Mouse (Mus musculus) heart, embryonic 15.5 days (tissue): Measurements from ENCODE around the gene Ifnab. TPM values are rescaled to one million over a fixed set of nuclear protein-coding genes. Genes with fewer than 3 reads are reported as not detected.

Experiments used
- ATAC-seq: fragments of 200-750 bp; cut with Nextera tagmentation; replicated peaks from 2 replicates; pipeline ENCODE4 v1.8.0; 2017; ENCODE audit warnings: low read depth, moderate TSS enrichment; ENCODE audit not compliant: insufficient number of reproducible peaks, insufficient read depth, low FRiP score
- H3K27ac ChIP-seq: fragments of 300-500 bp; sonication (generic); 2 replicates; pipeline ENCODE4 v1.5.1; 2015; ENCODE audit warnings: mild to moderate bottlenecking, inconsistent platforms
- H3K27me3 ChIP-seq: fragments of 300-500 bp; sonication (generic); 2 replicates; pipeline ENCODE4 v1.6.1; 2015; ENCODE audit warnings: inconsistent platforms
- H3K36me3 ChIP-seq: fragments of 300-500 bp; sonication (generic); 2 replicates; pipeline ENCODE4 v1.6.1; 2015; ENCODE audit warnings: mild to moderate bottlenecking, inconsistent platforms
- H3K4me1 ChIP-seq: fragments of 300-500 bp; sonication (generic); replicated peaks from 2 replicates; pipeline ENCODE4 v1.6.1; 2015; ENCODE audit warnings: inconsistent platforms
- H3K4me2 ChIP-seq: fragments of 300-500 bp; sonication (generic); 2 replicates; pipeline ENCODE4 v1.6.1; 2015; ENCODE audit warnings: inconsistent platforms, mild to moderate bottlenecking, moderate library complexity
- H3K4me3 ChIP-seq: fragments of 300-500 bp; sonication (generic); 2 replicates; pipeline ENCODE4 v1.5.1; 2015; ENCODE audit warnings: mild to moderate bottlenecking, inconsistent platforms
- H3K9ac ChIP-seq: fragments of 300-500 bp; sonication (generic); 2 replicates; pipeline ENCODE4 v1.6.1; 2015; ENCODE audit warnings: mild to moderate bottlenecking, inconsistent platforms
- H3K9me3 ChIP-seq: fragments of 300-500 bp; sonication (generic); replicated peaks from 2 replicates; pipeline ENCODE4 v1.6.1; 2016; ENCODE audit warnings: inconsistent platforms
- WGBS: fragments of 180-500 bp; shearing (Covaris S2); methylation state at CpG from one replicate; pipeline ENCODE4 v1.1.7; 2015; ENCODE audit warnings: mixed read lengths; 5-methylcytosine and 5-hydroxymethylcytosine counted together
- polyA plus RNA-seq: library from polyadenylated mRNA; unstranded; fragments of >200 nt; fragmentation: Nextera tagmentation; extraction: Ambion mirVana; gene quantifications from 2 replicates; pipeline ENCODE4 v1.2.1, GENCODE M21; 2015

Ifnab gene
- polyA plus RNA-seq, 1 experiment from 2014 or later, result not detected

DNA sequence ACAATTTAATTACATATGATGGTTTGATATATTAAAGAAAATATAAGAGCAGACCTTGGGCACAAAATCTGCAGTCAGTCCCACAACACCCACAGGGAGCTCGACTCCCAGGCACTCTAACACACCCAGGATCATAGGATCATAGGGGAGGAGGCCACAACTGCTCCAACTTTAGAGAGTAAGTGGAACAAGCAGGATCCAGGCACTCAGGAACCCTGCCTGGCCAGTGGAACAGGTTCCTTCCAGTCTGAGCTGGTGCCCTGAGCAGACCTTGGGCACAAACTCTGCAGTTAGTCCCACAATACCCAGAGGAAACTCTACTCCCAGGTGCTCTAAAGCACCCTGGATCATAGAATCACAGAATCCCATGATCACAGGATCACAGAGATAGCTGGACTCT, 35.7 kb downstream of the Ifnab start:
- Histone ChIP-seq H3K4me1 (no peaks in the 10 kb centered on the region), H3K27me3 (no peaks in the 10 kb centered on the region), H3K9me3 (no peaks in the 10 kb centered on the region), H3K4me2 (no peak overlapping the region), H3K27ac (no peak overlapping the region), H3K36me3 (no peaks in the 10 kb centered on the region), H3K4me3 (no peak overlapping the region), H3K9ac (no peak overlapping the region)
- ATAC-seq, result no peak
- 44% methylated on average over 1 of the region's 1 CpGs for WGBS

DNA sequence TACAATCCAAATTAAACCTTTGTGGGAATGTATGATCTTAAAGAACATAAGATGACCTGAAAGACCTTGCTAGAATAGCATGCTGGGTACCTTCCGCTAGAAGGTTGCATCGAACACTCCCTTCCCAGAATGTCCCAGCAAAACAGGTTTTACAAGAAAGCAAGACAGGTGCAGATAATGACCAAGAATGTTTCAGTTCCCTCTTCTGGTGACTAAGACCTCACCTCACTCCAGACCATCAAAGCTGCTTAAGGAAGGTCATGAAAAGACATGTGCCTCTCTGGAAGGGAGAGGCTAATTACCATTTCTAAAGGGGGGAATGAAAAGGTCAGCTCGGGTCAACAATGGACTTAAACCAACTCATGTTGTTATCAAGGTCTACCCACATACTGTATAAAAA, 37.5 kb downstream of the Ifnab start:
- WGBS, result 75% methylated on average over 3 of the region's 3 CpGs
- H3K4me2 ChIP-seq, result no peak overlapping the region
- H3K9me3 ChIP-seq, result no peaks in the 10 kb centered on the region
- ATAC-seq, result no peak
- no peaks in the 10 kb centered on the region for H3K4me1 ChIP-seq
- no peaks in the 10 kb centered on the region for H3K27me3 ChIP-seq
- no peak overlapping the region for H3K27ac ChIP-seq
- no peak overlapping the region for H3K4me3 ChIP-seq
- H3K36me3 ChIP-seq, result no peaks in the 10 kb centered on the region
- H3K9ac ChIP-seq, result no peak overlapping the region

DNA sequence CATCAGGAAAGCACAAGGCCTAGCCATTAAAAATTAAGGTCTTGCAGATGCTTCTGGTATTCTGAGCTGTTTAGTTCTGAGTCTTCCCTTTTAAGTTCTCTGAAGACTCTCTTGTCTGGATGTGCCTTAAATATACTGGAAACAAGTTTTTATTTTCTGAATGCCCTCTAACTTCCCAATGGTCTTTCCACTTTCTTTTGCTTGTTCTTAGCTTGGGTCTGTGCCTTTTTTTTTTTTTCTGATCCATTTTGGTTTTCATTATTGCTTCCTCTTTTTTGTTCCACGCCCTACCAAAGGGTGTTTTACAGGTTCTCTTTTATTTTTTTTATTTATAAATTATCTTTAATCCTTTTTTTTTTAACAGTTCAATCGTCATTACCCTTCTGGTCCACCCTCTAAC, 46.8 kb downstream of the Ifnab start, which contains the start of gene Ifna13:
Ifna13 (minus strand) TSS at position 101 of the 400 bp plus-strand sequence.
- no peak within 1 kb of the TSS for H3K4me2 ChIP-seq
- no peak within 1 kb of the TSS for H3K27ac ChIP-seq
- no peak for ATAC-seq
- H3K9ac ChIP-seq, result no peak within 1 kb of the TSS
- H3K4me3 ChIP-seq, result no peak within 1 kb of the TSS
- 48% methylated on average over 2 of the region's 2 CpGs for WGBS
- H3K36me3 ChIP-seq, result no peaks in the 10 kb centered on the region
- H3K4me1 ChIP-seq, result no peaks in the 10 kb centered on the region
- H3K27me3 ChIP-seq, result no peaks in the 10 kb centered on the region
- no peaks in the 10 kb centered on the region for H3K9me3 ChIP-seq

DNA sequence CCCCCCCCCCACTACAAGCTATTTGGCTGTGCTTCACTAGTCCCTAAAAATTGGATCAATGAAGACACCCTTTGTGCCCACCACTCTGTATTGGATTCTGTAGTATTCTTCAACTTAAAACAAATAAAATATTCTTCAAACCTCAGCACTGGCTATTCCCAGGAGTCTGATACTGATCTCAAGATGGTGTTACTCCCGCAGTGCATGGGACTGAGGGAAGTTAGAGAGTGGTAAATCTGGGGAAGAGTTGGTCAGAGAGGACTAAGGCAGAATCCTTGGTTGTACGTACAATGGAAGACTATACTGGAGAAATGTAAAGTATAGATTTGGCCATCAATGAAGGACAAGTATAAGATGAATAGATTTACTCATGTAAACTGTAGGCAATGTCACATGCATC, 48.6 kb downstream of the Ifnab start:
- Histone ChIP-seq H3K36me3 (no peaks in the 10 kb centered on the region), H3K4me2 (no peak overlapping the region), H3K9ac (no peak overlapping the region), H3K27ac (no peak overlapping the region), H3K4me1 (no peaks in the 10 kb centered on the region), H3K4me3 (no peak overlapping the region), H3K9me3 (no peaks in the 10 kb centered on the region), H3K27me3 (no peaks in the 10 kb centered on the region)
- ATAC-seq, result no peak
- WGBS, result 33% methylated on average over 2 of the region's 2 CpGs

DNA sequence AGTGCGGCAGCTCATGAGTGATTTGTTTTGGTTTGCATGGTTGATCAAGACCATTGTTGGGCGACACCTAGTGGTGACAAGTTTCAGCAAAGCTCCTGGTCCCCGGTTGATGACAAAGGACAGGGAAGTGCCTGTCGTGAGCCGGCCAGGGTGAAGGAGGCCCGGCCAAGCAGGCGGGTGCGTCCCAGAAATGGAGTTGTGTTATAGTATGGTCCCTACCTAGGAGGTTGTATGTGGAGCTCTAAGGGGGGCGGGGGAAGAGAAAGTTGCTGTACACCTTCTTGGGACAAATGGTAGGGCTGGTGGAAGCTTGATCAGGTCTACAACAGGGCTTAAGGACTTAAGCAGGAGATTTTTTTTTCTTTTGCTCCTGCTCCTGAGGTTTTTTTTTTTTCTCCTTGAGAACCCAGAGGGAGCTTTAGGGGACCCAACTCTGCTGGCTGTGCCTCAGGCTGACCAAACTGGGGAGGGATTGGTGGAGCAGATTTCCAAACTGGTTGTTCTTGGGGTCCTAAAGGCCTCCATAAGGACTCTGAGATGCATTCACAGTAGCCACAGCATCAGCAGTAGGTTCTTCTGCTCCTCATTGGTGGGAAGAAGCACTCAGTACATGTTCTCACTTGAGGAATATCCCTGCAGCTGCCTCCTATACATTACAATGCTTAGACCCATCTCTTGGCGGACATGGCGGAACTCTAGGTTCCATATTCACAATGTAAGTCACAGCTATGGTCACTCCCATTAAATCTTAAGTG, 49.9 kb downstream of the Ifnab start:
- Histone ChIP-seq H3K4me1 (no peaks in the 10 kb centered on the region), H3K9me3 (no peaks in the 10 kb centered on the region), H3K27me3 (no peaks in the 10 kb centered on the region), H3K36me3 (no peaks in the 10 kb centered on the region), H3K4me2 (peak overlapping the region; percentile 60), H3K4me3 (peak overlapping the region; percentile 60), H3K9ac (no peak overlapping the region), H3K27ac (no peak overlapping the region)
- 15% methylated on average over 11 of the region's 11 CpGs for WGBS
- ATAC-seq, result peak; percentile 90

DNA sequence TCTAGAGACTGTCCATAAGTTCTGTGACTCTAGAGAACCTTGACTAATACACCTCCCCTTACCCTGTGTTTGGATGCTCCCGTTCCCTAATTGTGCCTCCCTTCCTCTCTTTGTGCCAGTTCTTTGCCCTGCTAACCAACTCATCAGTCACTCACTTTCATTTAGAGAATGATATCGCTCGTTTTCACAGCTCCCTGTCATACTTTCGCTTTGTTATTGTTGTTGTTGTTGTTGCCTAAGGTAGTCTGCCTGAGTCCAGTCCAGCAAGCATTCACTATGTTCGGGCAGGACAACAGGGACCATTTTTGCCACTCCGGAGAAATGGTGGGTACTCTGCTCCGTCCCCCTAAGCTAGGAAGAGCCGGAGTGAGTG, 50.5 kb downstream of the Ifnab start:
- Histone ChIP-seq H3K36me3 (no peaks in the 10 kb centered on the region), H3K4me2 (peak overlapping the region; percentile 60), H3K27ac (no peak overlapping the region), H3K4me3 (peak overlapping the region; percentile 60), H3K9ac (no peak overlapping the region), H3K27me3 (no peaks in the 10 kb centered on the region), H3K9me3 (no peaks in the 10 kb centered on the region), H3K4me1 (no peaks in the 10 kb centered on the region)
- no peak for ATAC-seq
- WGBS, result 51% methylated on average over 8 of the region's 8 CpGs

Other genes starting within 250 kb of the Ifnab start
- not detected in 2 replicates for gene Ifnb1, start 168.6 kb downstream of the Ifnab start, polyA plus RNA-seq
- gene Ifna15, start 133.1 kb downstream of the Ifnab start, polyA plus RNA-seq, result not detected in 2 replicates
- gene Ifna14, start 119.6 kb downstream of the Ifnab start, polyA plus RNA-seq, result not detected in 2 replicates
- not detected in 2 replicates for gene Ifna9, start 99.0 kb downstream of the Ifnab start, polyA plus RNA-seq
- not detected in 2 replicates for gene Ifna12, start 88.0 kb downstream of the Ifnab start, polyA plus RNA-seq
- not detected in 2 replicates for gene C87499, start 56.9 kb downstream of the Ifnab start, polyA plus RNA-seq
- gene Ifna13, start 46.9 kb downstream of the Ifnab start, polyA plus RNA-seq, result not detected in 2 replicates
- gene Ifna16, start 14.4 kb downstream of the Ifnab start, polyA plus RNA-seq, result not detected in 2 replicates
- not detected in 2 replicates for gene Ifna2, start 7.4 kb downstream of the Ifnab start, polyA plus RNA-seq
- gene Gm26566, start 30.4 kb upstream of the Ifnab start, polyA plus RNA-seq, result 0.82 and 0.93 TPM in 2 replicates
- 77.5 and 78.4 TPM in 2 replicates for gene Klhl9, start 31.1 kb upstream of the Ifnab start, polyA plus RNA-seq
- gene Gm13271, start 63.5 kb upstream of the Ifnab start, polyA plus RNA-seq, result not detected in 2 replicates
- 0.11 and 0.23 TPM in 2 replicates for gene Gm13283, start 68.8 kb upstream of the Ifnab start, polyA plus RNA-seq
- 0.48 TPM in 1 of 2 replicates, not detected in the other for gene Gm13290, start 82.5 kb upstream of the Ifnab start, polyA plus RNA-seq
- not detected in 2 replicates for gene Gm13289, start 85.6 kb upstream of the Ifnab start, polyA plus RNA-seq
- 0.28 TPM in 1 of 2 replicates, not detected in the other for gene Gm13272, start 88.5 kb upstream of the Ifnab start, polyA plus RNA-seq
- 0.53 TPM in 1 of 2 replicates, not detected in the other for gene Ifnz, start 90.8 kb upstream of the Ifnab start, polyA plus RNA-seq
- gene Gm13276, start 94.3 kb upstream of the Ifnab start, polyA plus RNA-seq, result not detected in 2 replicates
- not detected in 2 replicates for gene Gm13277, start 97.3 kb upstream of the Ifnab start, polyA plus RNA-seq
- gene Gm13278, start 100.2 kb upstream of the Ifnab start, polyA plus RNA-seq, result not detected in 2 replicates
- gene Gm13275, start 103.1 kb upstream of the Ifnab start, polyA plus RNA-seq, result not detected in 2 replicates
- not detected in 2 replicates for gene Gm13279, start 106.0 kb upstream of the Ifnab start, polyA plus RNA-seq
- 0.79 and 0.82 TPM in 2 replicates for gene Gm13285, start 108.3 kb upstream of the Ifnab start, polyA plus RNA-seq
- not detected in 2 replicates for gene Gm13287, start 111.9 kb upstream of the Ifnab start, polyA plus RNA-seq
- 0.08 TPM in 1 of 2 replicates, not detected in the other for gene Gm13288, start 114.2 kb upstream of the Ifnab start, polyA plus RNA-seq
- not detected in 2 replicates for gene Ifna7, start 124.9 kb upstream of the Ifnab start, polyA plus RNA-seq
- not detected in 2 replicates for gene Ifna11, start 128.6 kb upstream of the Ifnab start, polyA plus RNA-seq
- gene Ifna6, start 136.1 kb upstream of the Ifnab start, polyA plus RNA-seq, result not detected in 2 replicates
- gene Ifna5, start 144.2 kb upstream of the Ifnab start, polyA plus RNA-seq, result not detected in 2 replicates
- not detected in 2 replicates for gene Ifna4, start 150.5 kb upstream of the Ifnab start, polyA plus RNA-seq
- gene Ifna1, start 158.7 kb upstream of the Ifnab start, polyA plus RNA-seq, result not detected in 2 replicates
- gene Ifne, start 188.8 kb upstream of the Ifnab start, polyA plus RNA-seq, result not detected in 2 replicates